Mouse (Mus musculus) heart, postnatal 36 days (tissue): ENCODE measurements at regions not wholly inside any gene's neighbourhood (a gene's known extent, or its start where the extent isn't known, plus 50 kb on each side); places are given as distances from the start of the nearest gene placed in this dataset.

ENCODE experiments used
- DNase-seq, 2 experiments: peaks; one replicate each; pipeline ENCODE4 v3.0.0; 2021 to 2022
- intact Hi-C: fragments of 180-260 bp; cut with DNase I; formaldehyde crosslinking; loops from one replicate; pipeline ENCODE4 v1.15.1; 2025

- no peak for DNase-seq
- intact Hi-C loops, result no loop called here
Measured at GRCm38 (mm10) chr2:61121281-61121680, 158.3 kb upstream of the Rbms1 start.

- intact Hi-C loops, result no loop called here
- DNase-seq, result no peak
Measured at GRCm38 (mm10) chr2:61114620-61115019, 151.6 kb upstream of the Rbms1 start.

DNA sequence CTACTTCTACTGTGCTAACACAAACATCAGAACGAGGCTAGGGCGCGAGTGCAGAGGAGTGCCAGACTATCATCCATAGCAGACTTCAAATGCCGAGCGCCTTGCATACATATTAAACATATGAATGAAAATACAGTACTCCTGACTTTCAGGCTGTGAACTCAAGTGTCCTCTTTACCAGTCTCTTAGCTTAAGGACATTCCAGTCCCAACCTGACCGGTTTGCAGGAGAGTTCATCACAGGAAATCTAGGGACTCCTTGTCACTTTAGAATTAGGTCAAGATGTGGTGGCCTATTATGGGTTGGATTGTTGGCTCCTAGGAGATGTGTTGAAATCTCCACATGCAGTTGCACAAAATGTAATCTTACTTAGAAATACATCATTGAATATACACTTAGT lies 150.9 kb upstream of the Rbms1 start:
- intact Hi-C loops, result no loop called here
- DNase-seq, result no peak

DNA sequence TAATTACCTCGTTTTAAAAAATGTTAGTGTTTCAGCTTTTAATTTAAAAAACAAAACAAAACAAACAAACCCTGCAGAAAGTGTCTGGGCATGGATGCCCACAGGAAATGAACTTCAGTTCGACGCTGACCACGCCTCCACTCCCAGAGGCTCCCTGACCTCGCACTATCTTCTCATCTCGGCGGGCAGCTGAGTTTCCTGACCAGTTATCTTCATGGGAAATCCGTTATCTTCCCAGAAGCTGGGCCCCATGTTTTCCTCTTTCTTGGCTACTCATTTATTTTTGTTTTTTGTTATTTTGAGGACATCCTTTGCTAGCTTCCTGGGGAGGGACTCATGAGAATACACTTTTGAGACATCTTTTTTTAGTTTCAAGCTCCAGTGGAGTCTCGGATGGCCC lies 147.6 kb upstream of the Rbms1 start:
- no peak for DNase-seq
- intact Hi-C loops, result no loop called here

DNA sequence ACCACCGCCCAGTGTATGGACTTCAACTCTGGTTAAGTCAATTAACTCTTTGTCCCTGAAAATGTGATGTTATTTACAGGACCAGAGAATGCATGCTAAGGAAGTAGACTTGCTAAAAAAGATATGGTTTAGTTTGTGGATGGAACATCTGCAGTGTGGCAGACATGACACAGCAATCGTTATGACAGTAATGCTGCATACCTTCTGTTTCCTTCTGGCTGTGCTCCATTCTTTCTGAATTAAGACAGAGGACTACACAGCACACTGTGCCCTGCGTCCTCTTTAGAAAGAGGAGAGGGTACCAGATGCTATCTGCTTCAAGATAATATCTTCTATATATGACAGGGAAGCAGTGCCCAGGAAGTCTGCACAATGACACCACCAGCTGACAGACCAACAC lies 146.6 kb upstream of the Rbms1 start:
- DNase-seq, result no peak

GRCm38 (mm10) chr2:61105169-61105568 lies 142.2 kb upstream of the Rbms1 start:
- DNase-seq, result no peak
- intact Hi-C loops, result no loop called here

More for the DNA sequence above, 146.6 kb upstream of the Rbms1 start:
- intact Hi-C loops, result no loop called here

- intact Hi-C loops, result no loop called here
- no peak for DNase-seq
Measured at GRCm38 (mm10) chr2:61100854-61101253, 137.9 kb upstream of the Rbms1 start.

GRCm38 (mm10) chr2:61088501-61088900 lies 125.5 kb upstream of the Rbms1 start:
- no peak for DNase-seq
- intact Hi-C loops, result no loop called here

GRCm38 (mm10) chr2:61084835-61085234 lies 121.8 kb upstream of the Rbms1 start:
- intact Hi-C loops, result no loop called here

GRCm38 (mm10) chr2:61083100-61083499 lies 120.1 kb upstream of the Rbms1 start:
- no peak for DNase-seq
- intact Hi-C loops, result no loop called here

More at GRCm38 (mm10) chr2:61084835-61085234, 121.8 kb upstream of the Rbms1 start:
- no peak for DNase-seq

- no peak for DNase-seq
- intact Hi-C loops, result no loop called here
Measured at GRCm38 (mm10) chr2:61082640-61083039, 119.6 kb upstream of the Rbms1 start.

- DNase-seq, result no peak
- intact Hi-C loops, result no loop called here
Measured at GRCm38 (mm10) chr2:61080006-61080405, 117.0 kb upstream of the Rbms1 start.

- no peak for DNase-seq
- intact Hi-C loops, result no loop called here
Measured at GRCm38 (mm10) chr2:61071025-61071424, 108.0 kb upstream of the Rbms1 start.

GRCm38 (mm10) chr2:61067877-61068276 lies 104.9 kb upstream of the Rbms1 start:
- DNase-seq, result no peak
- intact Hi-C loops, result no loop called here

DNA sequence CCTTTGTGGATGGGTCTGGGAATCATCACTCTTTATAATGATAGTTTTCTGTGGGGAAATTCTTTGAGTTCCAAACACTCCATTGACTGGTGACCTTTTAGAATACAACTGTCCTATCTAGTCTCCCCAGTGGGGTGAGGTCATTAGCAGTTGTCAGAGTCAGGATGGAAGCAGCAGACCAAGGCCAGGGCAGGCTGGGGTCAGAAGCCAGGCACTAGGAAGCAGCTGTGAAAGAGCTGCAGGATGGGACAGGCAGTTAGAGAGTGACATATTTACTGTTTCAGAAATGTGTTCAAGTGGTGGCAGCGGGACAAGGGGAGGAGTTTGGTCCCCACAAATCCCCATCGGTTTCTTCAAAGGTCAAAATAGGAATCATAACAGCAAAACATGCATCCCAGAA lies 99.1 kb upstream of the Rbms1 start:
- intact Hi-C loops, result no loop called here
- peak; percentile 26 to 31 for DNase-seq

- intact Hi-C loops, result no loop called here
- no peak for DNase-seq
Measured at GRCm38 (mm10) chr2:61060906-61061305, 97.9 kb upstream of the Rbms1 start.

- DNase-seq, result no peak
- intact Hi-C loops, result loop anchor here (5.0 kb wide), 1 partner anchor 79 kb away; no protein-coding TSS in a partner anchor
Measured at GRCm38 (mm10) chr2:61058545-61059235, 95.7 kb upstream of the Rbms1 start.

DNA sequence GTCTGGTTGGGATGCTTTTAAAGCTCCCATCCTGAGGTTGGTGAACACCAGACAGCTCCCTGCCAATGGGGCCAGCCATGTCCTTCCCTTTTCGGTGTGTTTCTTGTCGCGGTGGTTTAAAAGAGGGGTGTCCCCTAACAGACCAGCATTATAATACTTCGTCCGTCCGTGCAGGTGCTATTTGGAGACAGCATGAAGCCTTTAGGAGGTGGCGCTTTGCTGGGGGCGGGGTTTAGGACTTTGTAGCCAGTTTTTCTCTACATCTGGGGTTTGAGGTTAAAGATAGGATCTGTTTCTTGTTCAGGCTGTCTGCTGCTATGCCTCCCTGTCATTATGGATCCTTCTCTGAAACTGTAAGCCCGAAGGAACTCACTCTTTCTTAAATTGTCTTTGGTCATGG lies 89.3 kb upstream of the Rbms1 start:
- no peak for DNase-seq
- intact Hi-C loops, result no loop called here

- intact Hi-C loops, result no loop called here
- DNase-seq, result no peak
Measured at GRCm38 (mm10) chr2:61051808-61052207, 88.8 kb upstream of the Rbms1 start.

DNA sequence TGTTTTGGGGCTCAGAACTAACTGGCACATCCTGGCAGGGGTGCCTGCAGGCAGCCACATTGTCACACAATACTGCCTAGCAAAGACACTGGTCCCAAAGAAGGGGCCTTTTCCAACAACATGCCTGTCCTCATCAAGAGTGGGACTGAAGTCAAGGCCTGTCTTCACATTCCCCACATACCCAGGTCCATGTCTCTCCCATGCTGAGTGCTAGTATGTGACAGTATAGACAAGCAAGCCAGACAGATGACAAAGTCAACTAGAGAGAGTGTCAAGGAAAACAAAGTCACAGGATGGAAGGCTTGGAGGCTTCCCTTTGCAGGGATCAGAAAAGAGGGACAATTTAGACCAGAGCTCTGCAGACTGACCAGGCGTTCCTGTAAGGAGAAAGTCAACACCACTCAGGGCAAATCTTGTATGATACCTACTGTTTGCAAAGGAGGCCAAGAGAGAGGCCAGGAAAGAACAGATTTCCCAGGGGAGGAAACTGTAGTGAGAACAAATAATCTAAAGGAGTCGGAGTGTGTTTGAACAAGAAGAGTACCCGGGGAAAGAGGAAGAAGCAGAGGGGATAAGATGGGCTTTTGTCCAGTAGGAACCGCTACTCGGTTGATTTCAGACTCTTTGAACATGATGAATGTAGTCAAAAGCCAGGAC lies 83.2 kb upstream of the Rbms1 start:
- no peak for DNase-seq
- intact Hi-C loops, result no loop called here

GRCm38 (mm10) chr2:61045467-61045866 lies 82.5 kb upstream of the Rbms1 start:
- DNase-seq, result no peak
- intact Hi-C loops, result no loop called here

DNA sequence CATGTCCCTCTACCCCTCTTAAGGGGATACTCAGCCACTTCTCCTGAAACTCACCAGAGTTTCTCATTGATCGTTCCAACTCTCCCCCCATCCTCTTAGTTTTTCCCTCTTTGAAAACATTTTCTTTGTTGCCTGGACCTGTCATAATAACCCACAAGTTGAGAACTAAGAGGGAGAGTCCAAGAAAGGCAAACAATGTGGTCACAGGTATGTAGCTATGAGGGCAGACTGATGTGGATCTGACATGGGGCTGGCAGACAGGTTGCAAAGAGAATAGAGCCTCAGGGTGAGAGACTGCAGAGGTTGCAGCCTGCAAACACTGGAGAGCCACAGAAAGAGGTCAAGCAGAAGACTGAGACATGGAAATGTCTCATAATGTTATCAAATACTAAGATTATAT lies 69.9 kb upstream of the Rbms1 start:
- intact Hi-C loops, result no loop called here
- no peak for DNase-seq
